In genomic region chr7:98323288-98324019, GRCm38 (mm10) we compare ENCODE assay signal across 8 mouse cellular contexts. TPM values are rescaled to one million over a fixed set of nuclear protein-coding genes. Genes with fewer than 3 reads are reported as not detected.
A peak's percentile ranks its signal among the peaks of the same experiment; 100 is the strongest.
DNase-seq lines count a peak whose midpoint lies in the region; ATAC-seq lines count a peak whose summit lies in the region.

No protein-coding gene starts in this region.

- no peaks in the 10 kb centered on the region for H3K9me3 ChIP-seq in embryonic facial prominence, embryonic 14.5 days (ENCODE audit: control insufficient read depth, low read length)
- no peaks in the 10 kb centered on the region for H3K9me3 ChIP-seq in embryonic facial prominence, embryonic 10.5 days
- H3K9me3 ChIP-seq in lung, embryonic 16.5 days (ENCODE audit: control insufficient read depth, low read length) = no peaks in the 10 kb centered on the region
- no peaks in the 10 kb centered on the region for H3K9me3 ChIP-seq in heart, embryonic 11.5 days (replicated peaks; ENCODE audit: control insufficient read depth, low read length)

- peaks cover 5% of the 10 kb centered on the region for H3K4me1 ChIP-seq in embryonic facial prominence, embryonic 14.5 days (ENCODE audit: control insufficient read depth, insufficient read depth, low read length)
- peaks cover 3% of the 10 kb centered on the region; the same call in 1 of the 2 replicates for H3K4me1 ChIP-seq in embryonic facial prominence, embryonic 10.5 days
- peaks cover 7% of the 10 kb centered on the region for H3K4me1 ChIP-seq in lung, embryonic 16.5 days (replicated peaks; ENCODE audit: control insufficient read depth, insufficient read depth, low read length)
- H3K4me1 ChIP-seq in heart, embryonic 11.5 days (ENCODE audit: control insufficient read depth, insufficient read depth, low read length) = peaks cover 4% of the 10 kb centered on the region; the same call in 1 of the 2 replicates

- H3K9ac ChIP-seq in embryonic facial prominence, embryonic 14.5 days (ENCODE audit: low read depth, low read length) = no peak overlapping the region
- no peak overlapping the region for H3K9ac ChIP-seq in lung, embryonic 16.5 days (ENCODE audit: low read length)
- no peak overlapping the region for H3K9ac ChIP-seq in heart, embryonic 11.5 days (ENCODE audit: low read depth, low read length)

- no peak overlapping the region for H3K4me3 ChIP-seq in embryonic facial prominence, embryonic 14.5 days (ENCODE audit: low read depth, low read length)
- H3K4me3 ChIP-seq in embryonic facial prominence, embryonic 10.5 days = no peak overlapping the region
- H3K4me3 ChIP-seq in lung, embryonic 16.5 days (ENCODE audit: low read length) = no peak overlapping the region
- no peak overlapping the region for H3K4me3 ChIP-seq in heart, embryonic 11.5 days (ENCODE audit: low read depth, low read length)

- DNase-seq in embryonic facial prominence, embryonic 14.5 days (ENCODE audit: low spot score) = peak; percentile 76
- no peak for DNase-seq in embryonic facial prominence, embryonic 10.5 days (ENCODE audit: low spot score)
- peak; percentile 51 for DNase-seq in testis, postnatal 10 days (ENCODE audit: low spot score)
- DNase-seq in testis, postnatal 14 days (ENCODE audit: low spot score) = no peak
- no peak for DNase-seq in thymus, postnatal 25 days
- DNase-seq in adrenal gland, postnatal 4 days (ENCODE audit: low spot score in 2 of 2) = no peak

- WGBS in embryonic facial prominence, embryonic 14.5 days = 35% methylated on average over 5 of the region's 5 CpGs
- WGBS in embryonic facial prominence, embryonic 10.5 days = 40% methylated on average over 5 of the region's 5 CpGs
- 23% methylated on average over 5 of the region's 5 CpGs for WGBS in lung, embryonic 16.5 days
- WGBS in heart, embryonic 11.5 days (ENCODE audit: insufficient replicate concordance) = 49% methylated on average over 5 of the region's 5 CpGs

- H3K4me2 ChIP-seq in embryonic facial prominence, embryonic 14.5 days (ENCODE audit: low read depth, low read length) = no peak overlapping the region
- H3K4me2 ChIP-seq in lung, embryonic 16.5 days (ENCODE audit: low read depth, low read length) = no peak overlapping the region
- no peak overlapping the region for H3K4me2 ChIP-seq in heart, embryonic 11.5 days

- H3K36me3 ChIP-seq in embryonic facial prominence, embryonic 14.5 days (ENCODE audit: control insufficient read depth, insufficient read depth, low read length) = no peaks in the 10 kb centered on the region
- no peaks in the 10 kb centered on the region for H3K36me3 ChIP-seq in embryonic facial prominence, embryonic 10.5 days (replicated peaks)
- no peaks in the 10 kb centered on the region for H3K36me3 ChIP-seq in lung, embryonic 16.5 days (ENCODE audit: control insufficient read depth, insufficient read depth, low read length)
- H3K36me3 ChIP-seq in heart, embryonic 11.5 days (ENCODE audit: control insufficient read depth, insufficient read depth, low read length) = no peaks in the 10 kb centered on the region

- no peak overlapping the region for H3K27ac ChIP-seq in embryonic facial prominence, embryonic 14.5 days (replicated peaks; ENCODE audit: low read depth, low read length)
- no peak overlapping the region for H3K27ac ChIP-seq in embryonic facial prominence, embryonic 10.5 days (replicated peaks)
- no peak overlapping the region for H3K27ac ChIP-seq in lung, embryonic 16.5 days (ENCODE audit: low read length)
- no peak overlapping the region for H3K27ac ChIP-seq in heart, embryonic 11.5 days (ENCODE audit: low read depth, low read length)

- peak; percentile 67; the same call in 1 of the 2 replicates for ATAC-seq in embryonic facial prominence, embryonic 14.5 days (ENCODE audit: low read depth)
- ATAC-seq in lung, embryonic 16.5 days (ENCODE audit: low read depth) = peak; percentile 69
- ATAC-seq in heart, embryonic 11.5 days (replicated peaks; ENCODE audit: insufficient number of reproducible peaks, low FRiP score, low TSS enrichment) = no peak

- no peaks in the 10 kb centered on the region for H3K27me3 ChIP-seq in embryonic facial prominence, embryonic 14.5 days (replicated peaks; ENCODE audit: control insufficient read depth, insufficient read depth, low read length)
- H3K27me3 ChIP-seq in embryonic facial prominence, embryonic 10.5 days (replicated peaks; ENCODE audit: low read depth, poor library complexity, severe bottlenecking) = no peaks in the 10 kb centered on the region
- no peaks in the 10 kb centered on the region for H3K27me3 ChIP-seq in lung, embryonic 16.5 days (ENCODE audit: control insufficient read depth, insufficient read depth, low read depth, low read length)
- no peaks in the 10 kb centered on the region for H3K27me3 ChIP-seq in heart, embryonic 11.5 days (ENCODE audit: control insufficient read depth, insufficient read depth, low read length)

RNA-seq across cellular contexts. Expression of gene Acer3, which starts 2.4 kb away (rescaled TPM):
- polyA plus RNA-seq in embryonic facial prominence, embryonic 14.5 days (2014; fragmentation: Nextera tagmentation; extraction: Ambion mirVana) = 31.8 and 34.3 TPM in 2 replicates
- 18.0 and 21.3 TPM in 2 replicates for polyA plus RNA-seq in embryonic facial prominence, embryonic 10.5 days (2016; fragmentation: Nextera tagmentation; extraction: Ambion mirVana)
- polyA plus RNA-seq in lung, embryonic 16.5 days (2015; fragmentation: Nextera tagmentation; extraction: Ambion mirVana) = 28.4 and 29.4 TPM in 2 replicates
- 23.8 and 26.0 TPM in 2 replicates for polyA plus RNA-seq in heart, embryonic 11.5 days (2014; fragmentation: Nextera tagmentation; extraction: Ambion mirVana)
- 10 to 100 TPM; 20.3 to 24.2 TPM for total RNA-seq in adrenal gland, postnatal 4 days (2021)

RNA-seq across cellular contexts. Expression of gene Tsku, which starts 37.7 kb away (rescaled TPM):
- 23.6 and 24.7 TPM in 2 replicates for polyA plus RNA-seq in embryonic facial prominence, embryonic 14.5 days (2014; fragmentation: Nextera tagmentation; extraction: Ambion mirVana)
- polyA plus RNA-seq in embryonic facial prominence, embryonic 10.5 days (2016; fragmentation: Nextera tagmentation; extraction: Ambion mirVana) = 9.7 and 10.9 TPM in 2 replicates
- polyA plus RNA-seq in lung, embryonic 16.5 days (2015; fragmentation: Nextera tagmentation; extraction: Ambion mirVana) = 6.6 and 9.4 TPM in 2 replicates
- polyA plus RNA-seq in heart, embryonic 11.5 days (2014; fragmentation: Nextera tagmentation; extraction: Ambion mirVana) = 6.4 and 6.8 TPM in 2 replicates
- 10 to 100 TPM; 10.3 to 12.1 TPM for total RNA-seq in adrenal gland, postnatal 4 days (2021)

Comparison
In these comparisons a context has a peak if more than half of its experiments do, and no peak if none do; other contexts are left out.
1. DNase-seq: peak in embryonic facial prominence, embryonic 14.5 days (single experiment) and testis, postnatal 10 days (single experiment); none in embryonic facial prominence, embryonic 10.5 days (single experiment), testis, postnatal 14 days (single experiment), thymus, postnatal 25 days (single experiment) and adrenal gland, postnatal 4 days (0 of 2).